Mouse (Mus musculus) heart, adult 18-20 months (tissue): ENCODE results near the gene Vapb. TPM values are rescaled to one million over a fixed set of nuclear protein-coding genes. Genes with fewer than 3 reads are reported as not detected.

Experiments used
- microRNA-seq, 2 experiments: library from miRNA; unstranded; fragments of <30 nt; microRNA quantifications; one replicate each; pipeline ENCODE4 v1.2.0; 2022
- total RNA-seq, 2 experiments: library from RNA; stranded (reverse); gene quantifications; 2 replicates each; pipeline ENCODE4 v1.2.3; 2021

Gene Vapb
- total RNA-seq, 2 experiments from 2014 or later, result 111 to 126 TPM

Small RNA genes lying within 50 kb of the gene (microRNA-seq; reads per million reads assigned to microRNA genes)
- gene Mir6340, result 0 reads per million in 2 experiments

Other genes starting within 250 kb of the Vapb start
- gene 1700021F07Rik, start 214.9 kb upstream of the Vapb start, total RNA-seq, result not detected
- not detected for gene Ankrd60, start 159.1 kb upstream of the Vapb start, total RNA-seq
- gene Rab22a, start 77.8 kb upstream of the Vapb start, total RNA-seq, result 10 to 100 TPM; 33.6 to 40.1 TPM
- not detected for gene 1700010B08Rik, start 18.1 kb upstream of the Vapb start, total RNA-seq